Mouse (Mus musculus) megakaryocyte progenitor cell, adult 5-6 weeks (primary cell): ENCODE data around the gene Sh3d19. TPM values are rescaled to one million over a fixed set of nuclear protein-coding genes. Genes with fewer than 3 reads are reported as not detected.
A peak's percentile ranks its signal among the peaks of the same experiment; 100 is the strongest.
"Not testable (repeated sequence)": the region's sequence is repeated elsewhere in the genome, so short reads cannot be mapped to it uniquely, and the experiment has no call there.

Source experiments
- ATAC-seq: replicated peaks from 2 replicates; pipeline ENCODE4 v1.8.0; 2016; ENCODE audit warnings: mild to moderate bottlenecking, moderate TSS enrichment, inconsistent platforms; ENCODE audit not compliant: poor library complexity
- total RNA-seq, 2 experiments: library from RNA; stranded (forward) in 1 of 2; stranded (reverse) in 1 of 2; fragments of 157-497, 149-512 nt in 1 of 2; fragments of 200-1000 nt in 1 of 2; gene quantifications; 2 replicates each; pipeline versions ENCODE4 v1.2.3 to v1.2.4; 2015 to 2017

The Sh3d19 gene
- total RNA-seq, 2 experiments from 2014 or later, result 3.6 to 6.8 TPM

DNA sequence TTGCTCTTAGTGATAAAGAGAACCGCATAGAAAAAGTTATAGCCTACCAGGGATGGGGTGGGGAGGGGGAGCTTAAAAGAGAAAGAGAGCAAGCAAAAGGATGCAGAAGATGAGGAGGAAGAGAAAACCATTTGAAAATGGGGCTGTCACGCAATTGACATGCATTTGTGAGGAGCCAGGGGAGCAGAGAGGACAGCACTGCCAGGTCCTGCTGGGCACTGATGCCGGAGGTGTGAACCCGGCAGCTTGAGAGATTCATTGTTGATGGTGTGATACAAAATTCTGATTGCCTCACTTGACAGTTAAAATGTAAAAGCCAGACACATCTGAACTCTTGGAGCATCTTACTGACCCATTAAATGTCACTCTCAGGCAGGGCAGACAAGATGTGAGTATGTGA, 3.5 kb downstream of the Sh3d19 start:
- ATAC-seq, result no peak

DNA sequence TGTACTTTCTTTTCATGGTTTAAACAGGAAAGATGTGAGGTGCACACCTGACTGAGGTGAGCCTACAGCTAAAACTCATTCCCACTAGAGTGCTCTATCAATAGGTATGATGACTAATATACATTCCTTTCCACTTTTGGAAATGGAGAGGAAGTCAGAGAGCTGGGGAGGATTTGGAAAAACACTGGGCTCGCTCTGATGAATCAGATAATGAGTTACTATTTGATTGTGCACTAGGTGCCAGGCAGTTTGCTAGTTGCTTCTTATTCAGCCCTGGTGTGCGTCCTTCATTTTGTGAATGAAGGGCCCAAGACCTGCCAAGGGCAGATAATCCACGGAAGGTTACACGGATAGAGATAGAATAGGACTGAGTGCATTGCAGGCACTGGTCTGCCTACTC, 9.1 kb downstream of the Sh3d19 start:
- ATAC-seq, result no peak

DNA sequence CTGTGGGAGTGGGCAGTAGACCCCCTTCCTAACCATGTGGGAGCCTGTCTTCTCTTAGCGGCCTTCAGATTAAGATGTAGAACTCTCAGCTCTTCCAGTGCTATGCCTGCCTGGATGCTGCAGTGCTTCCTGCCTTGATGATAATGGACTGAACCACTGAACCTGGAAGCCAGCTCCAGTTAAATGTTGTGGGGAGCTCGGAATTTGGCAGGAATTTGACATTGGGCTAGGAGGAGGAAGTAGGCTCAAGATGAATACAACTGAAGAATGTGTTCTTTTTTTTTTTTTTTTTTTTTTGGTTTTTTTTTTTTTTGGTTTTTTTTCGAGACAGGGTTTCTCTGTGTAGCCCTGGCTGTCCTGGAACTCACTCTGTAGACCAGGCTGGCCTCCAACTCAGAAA, 10.9 kb downstream of the Sh3d19 start:
- not testable (repeated sequence) for ATAC-seq

DNA sequence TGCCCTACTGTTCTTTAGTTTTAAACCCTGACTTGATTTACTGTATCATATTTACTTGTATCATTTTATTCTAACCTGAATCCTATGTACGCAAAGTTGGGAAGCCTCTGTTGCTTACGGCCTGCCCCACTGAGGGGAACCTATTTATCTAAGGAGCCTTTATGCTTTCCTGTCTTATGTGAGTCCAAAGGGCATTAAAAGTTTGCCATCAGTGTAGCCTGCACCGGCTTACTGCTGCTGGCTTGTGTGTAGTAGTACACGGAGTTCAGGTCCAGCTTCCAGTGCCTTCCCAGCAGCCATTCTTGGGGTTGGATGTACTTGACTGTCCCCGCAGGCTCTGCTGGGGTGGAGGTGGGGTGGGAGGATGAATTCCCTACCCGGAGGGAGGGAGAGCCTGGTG, 13.6 kb downstream of the Sh3d19 start:
- no peak for ATAC-seq

DNA sequence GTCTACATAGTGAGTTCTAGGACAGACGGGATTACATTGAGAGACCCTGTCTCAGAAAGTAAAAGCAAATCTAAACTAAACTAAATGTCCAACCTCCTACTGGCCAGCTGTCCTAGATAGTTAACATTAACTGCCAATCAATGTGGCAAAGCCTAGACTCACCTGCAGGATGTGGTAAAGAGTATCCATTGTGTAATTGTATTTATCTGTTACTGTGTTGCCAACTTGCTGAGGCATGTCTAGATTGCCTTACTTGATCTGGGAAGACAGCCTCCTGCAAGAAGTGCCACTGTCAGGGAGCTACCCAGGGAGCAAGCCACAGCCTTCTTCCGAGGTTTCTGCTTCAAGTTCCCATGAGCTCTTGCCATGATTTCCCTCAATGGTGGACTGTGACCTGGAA, 16.3 kb downstream of the Sh3d19 start:
- ATAC-seq, result no peak

DNA sequence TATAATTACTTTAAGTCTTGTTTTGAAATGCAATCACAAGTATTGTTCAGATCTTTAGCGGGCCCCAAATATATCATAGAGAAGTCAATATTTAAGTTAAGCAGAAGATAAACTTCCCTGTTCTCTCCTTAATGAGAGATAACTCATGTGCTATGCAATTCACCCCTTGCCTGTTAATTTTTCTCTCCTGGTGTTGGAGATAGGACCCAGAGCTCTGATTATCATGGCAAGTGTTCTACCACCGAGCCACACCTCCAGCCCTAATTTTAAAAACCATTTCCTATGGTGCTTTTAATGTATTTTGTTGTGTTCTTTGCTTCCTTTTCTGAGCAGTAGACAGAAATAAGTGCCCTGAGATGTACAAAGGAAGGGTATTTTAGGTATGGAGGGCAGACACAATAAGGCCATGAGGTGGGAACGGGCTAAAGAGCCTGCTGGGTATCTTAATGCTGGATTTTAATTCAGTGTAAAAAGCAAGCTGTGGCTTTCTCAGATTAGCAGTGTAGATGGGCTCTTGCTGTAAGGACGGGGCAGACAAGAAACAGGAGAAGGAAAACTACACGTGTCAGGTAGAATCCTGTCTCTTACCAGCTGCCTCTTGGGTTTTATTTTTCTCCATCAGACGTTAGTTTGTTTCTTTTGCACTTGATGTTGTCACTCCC, 20.4 kb downstream of the Sh3d19 start:
- peak; percentile 58 for ATAC-seq

DNA sequence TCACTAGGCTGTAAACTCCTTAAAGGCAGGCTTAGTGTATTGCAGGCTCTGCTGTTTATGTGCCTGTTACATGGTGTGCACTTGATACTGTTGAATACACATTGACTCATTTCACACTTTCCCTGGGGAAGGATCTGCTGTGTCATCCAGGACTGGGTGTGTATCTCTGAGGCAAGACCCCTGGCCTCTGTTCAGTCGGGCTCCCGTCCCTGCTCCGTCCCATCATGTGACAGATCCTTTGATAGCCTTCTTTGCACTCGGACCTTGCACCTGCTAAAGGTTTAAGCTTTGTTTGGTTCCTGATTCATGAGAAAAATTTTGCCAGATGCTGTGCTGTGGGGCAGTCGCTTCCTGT, 20.9 kb downstream of the Sh3d19 start:
- peak; percentile 73 for ATAC-seq

DNA sequence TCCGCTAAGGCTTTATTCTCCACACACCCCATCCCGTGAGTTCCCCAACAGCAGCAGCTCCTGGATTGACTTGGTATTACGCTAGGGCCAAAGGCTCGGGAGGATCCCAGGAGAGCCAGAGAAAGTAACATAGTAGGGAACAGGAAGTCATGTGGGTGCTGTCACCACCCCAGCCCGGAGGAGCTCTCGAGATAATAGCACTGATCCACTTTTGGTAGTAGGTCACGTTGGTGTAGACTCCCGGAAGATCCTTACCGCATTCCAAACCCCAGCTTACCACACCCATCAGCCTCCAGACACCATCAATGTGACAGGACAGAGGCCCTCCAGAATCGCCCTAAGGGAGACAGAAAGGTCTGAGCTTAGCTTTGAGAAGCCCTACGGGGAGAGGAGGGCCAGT, 22.8 kb downstream of the Sh3d19 start:
- ATAC-seq, result no peak

DNA sequence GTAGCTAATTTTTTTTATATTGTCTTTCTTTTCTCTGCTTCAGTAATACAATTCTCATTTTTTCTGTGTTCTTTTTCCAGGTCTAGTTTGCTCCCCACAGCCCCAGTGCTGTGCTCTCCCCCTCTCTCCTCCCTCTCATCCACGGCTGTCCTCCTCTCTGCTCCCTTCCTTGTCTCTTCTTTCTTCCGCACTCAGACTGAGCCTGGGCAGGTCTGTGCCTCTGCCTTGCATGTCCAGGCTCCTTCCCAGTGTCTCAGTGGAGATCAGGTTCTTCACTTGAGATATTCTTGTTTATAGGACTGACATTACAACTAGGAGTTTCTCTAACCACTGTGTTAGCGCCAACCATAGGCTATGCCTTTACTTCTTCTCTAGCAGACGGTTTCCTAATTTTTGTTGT, 23.7 kb downstream of the Sh3d19 start:
- no peak for ATAC-seq

DNA sequence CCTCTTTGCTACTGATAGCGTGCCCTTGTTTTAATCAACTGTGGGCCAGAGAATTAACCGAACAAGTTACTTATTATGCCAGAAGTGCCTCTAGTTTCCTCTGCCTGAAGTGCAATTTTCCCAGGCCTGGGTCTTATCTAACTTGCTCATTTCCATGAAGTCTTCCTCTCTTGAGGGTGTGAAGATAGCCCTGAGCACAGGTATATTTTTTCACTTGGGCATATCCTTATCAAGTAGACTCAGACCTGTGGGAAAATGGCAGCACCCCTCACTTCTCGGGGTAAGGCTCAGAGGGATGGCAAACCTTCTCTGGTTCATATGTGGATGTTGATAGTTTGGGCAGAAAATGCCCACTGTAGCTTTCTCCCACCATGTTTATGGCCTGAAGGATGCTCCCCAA, 30.4 kb downstream of the Sh3d19 start:
- 0 out of 2 replicates have a peak, but pooled peaks have one; percentile 11 for ATAC-seq

DNA sequence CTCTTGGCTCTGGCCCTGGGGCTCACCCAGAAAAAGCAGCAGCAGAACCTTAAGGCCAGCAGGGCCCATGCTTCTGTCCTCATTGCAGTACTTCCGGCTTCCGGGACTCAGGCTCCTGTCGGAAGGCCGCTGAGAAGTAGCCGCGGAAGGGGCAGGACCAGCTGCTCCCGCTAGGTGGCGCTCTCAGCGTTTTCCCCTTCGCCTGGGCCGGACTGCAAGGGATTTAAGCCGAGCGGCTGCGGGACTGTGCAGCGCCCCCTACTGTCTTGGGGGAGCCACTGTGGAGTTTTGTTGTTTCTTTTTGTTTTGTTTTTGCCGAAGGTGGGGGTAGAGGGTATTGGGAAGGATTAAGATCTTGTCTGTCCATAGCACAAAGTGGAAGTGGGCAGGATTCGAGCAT, 31.5 kb downstream of the Sh3d19 start, which contains the start of gene Prss48:
Gene Prss48 (minus strand): TSS at position 69 of the 400 bp plus-strand sequence.
- ATAC-seq, result 0 out of 2 replicates have a peak, but pooled peaks have one; percentile 29

DNA sequence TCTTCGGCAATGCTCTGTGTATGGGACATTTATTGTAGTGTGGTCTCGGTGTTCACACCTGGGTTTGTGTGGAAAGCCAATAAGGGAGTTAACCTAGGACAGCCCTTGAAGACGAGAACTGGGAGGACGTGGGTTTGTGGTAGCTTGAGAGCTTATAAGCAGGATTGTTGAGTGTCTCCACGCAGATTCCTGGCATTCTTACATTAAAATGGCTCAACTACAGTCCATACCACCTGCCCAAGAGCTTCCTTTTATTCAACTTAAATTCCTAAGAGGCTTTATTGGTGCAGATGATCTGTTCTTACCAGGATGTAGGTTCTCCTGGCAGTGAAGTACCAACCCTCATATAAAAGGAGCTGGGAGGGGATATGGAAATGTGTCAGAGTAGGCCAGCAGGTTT, 32.0 kb downstream of the Sh3d19 start:
- no peak for ATAC-seq

DNA sequence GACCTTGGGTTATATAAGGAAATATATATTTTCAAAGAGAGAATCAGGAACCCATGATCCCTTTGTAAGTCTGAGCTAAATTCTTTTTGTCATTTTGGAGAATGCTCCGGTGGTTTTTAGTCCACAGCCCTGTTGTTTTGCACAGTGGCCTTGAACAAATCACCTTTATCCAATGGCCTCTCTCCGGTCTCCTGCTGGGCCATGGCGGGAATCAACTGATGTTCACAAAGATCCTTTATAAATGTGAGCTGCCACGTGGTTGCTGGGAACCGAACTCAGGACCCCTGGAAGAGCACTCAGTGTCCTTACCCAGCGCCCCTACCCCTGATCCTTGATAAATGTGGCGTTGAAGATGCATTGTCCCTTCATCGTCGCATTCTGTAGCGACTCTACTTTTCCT, 33.8 kb downstream of the Sh3d19 start:
- ATAC-seq, result no peak

DNA sequence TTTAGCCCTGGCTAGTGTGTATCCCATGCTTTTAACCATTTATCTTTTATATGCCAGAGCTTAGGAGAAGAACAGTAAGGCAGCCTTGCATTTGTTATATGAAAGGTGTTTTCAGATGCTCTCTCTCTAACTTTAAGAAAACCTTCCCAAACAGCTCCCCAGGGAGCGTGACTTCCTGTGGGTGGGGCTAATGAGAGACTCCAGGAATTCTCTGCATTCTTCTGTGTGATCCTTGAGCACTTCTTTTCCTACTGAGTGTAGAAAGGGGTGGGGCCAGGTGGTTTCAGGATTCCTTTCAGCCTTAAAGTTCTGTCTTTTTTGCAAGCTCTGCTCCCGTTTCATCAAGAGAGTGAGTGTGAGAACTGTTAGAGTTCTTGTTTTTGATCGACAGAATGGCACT, 39.7 kb downstream of the Sh3d19 start:
- ATAC-seq, result no peak

DNA sequence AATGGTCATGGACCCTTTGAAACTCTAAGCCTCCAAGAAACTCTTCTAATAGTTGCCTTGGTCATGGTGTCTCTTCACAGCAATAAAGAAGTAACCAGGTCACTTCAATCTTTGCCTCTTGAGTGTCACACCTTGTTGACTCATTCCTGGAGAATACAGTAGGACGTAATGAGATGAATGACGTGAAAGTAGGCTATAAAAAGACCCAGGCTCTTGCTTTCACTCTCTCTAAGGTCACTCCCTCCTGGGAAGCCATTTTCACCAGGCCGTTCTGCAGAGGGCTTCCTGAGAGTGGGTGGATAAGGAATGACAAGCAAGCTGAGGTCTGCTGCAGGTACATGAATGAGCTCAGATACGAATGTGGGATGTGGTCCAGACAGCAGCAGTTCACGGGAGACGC, 40.5 kb downstream of the Sh3d19 start:
- no peak for ATAC-seq

DNA sequence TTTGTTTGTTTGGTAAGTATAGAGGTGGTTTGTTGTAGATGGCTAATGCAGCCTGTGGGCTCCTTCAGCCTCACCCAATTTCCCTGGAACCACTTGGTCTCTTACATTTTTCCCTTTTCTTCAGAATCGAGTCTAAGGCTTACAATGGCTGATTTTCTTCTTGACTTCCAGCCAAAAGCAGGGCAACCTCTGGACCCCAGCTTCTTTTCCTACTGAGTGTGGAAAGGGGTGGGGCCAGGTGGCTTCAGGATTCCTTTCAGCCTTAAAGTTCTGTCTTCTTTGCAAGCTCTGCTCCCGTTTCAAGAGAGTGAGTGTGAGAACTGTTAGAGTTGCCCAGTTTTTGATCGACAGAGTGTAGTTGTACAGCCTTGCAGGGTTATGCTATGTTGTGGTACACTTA, 40.9 kb downstream of the Sh3d19 start:
- no peak for ATAC-seq

DNA sequence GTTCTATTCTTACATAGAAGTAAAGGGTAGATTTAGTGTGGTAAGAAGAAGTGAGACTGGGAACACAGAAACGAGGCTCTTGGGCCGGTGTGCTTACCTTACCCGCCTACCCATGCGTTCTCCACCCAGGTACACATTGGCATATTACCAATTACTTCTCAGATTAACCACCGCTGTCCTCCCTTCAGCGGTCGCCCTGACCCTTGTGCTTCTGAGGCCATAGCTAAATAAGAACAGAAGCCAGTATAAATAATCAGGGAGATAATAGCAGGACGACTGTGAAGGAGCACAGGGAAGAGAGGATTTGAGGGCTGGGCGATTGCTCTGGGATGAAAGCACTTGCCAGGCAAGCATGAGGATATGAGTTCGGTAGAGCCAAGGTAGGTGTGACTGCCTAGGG, 42.9 kb downstream of the Sh3d19 start:
- no peak for ATAC-seq

DNA sequence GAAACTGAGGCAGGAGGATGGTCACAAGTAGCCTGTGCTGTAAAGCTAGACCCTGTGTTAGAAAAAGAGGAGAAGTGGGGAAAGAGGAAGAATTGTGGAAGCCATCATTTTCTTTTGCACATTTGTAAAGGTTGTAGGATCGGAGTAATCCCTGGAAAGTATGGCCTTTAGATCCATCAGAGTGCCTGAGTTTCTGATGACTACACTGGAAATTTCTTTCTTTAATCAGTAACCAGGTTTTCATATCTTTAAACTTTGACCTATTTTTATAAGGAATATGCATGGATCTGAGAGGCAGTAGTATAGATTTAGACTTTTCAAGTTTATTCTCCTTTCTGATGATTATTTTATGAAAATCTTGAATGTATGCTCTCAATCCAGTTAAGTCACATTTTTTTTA, 46.1 kb downstream of the Sh3d19 start:
- ATAC-seq, result no peak

DNA sequence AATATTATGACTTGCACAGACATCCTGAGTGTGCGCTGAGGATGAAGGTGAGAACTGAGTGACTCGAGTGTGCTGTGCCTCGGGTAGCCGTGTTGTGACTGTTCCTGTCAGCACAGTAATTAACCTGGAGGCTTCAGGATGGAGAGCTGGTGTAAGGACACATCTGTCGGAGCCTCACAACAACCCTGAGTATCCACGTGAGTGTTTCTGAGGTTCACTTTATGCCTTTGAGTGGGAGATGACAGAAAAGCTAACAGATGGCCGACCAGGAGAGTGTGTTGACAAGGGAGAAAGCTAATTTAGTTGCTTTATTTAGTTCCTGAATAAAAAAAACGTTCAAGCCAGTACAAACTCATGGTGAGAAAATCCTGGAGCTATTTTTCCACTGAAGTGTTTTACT, 46.6 kb downstream of the Sh3d19 start:
- ATAC-seq, result no peak

DNA sequence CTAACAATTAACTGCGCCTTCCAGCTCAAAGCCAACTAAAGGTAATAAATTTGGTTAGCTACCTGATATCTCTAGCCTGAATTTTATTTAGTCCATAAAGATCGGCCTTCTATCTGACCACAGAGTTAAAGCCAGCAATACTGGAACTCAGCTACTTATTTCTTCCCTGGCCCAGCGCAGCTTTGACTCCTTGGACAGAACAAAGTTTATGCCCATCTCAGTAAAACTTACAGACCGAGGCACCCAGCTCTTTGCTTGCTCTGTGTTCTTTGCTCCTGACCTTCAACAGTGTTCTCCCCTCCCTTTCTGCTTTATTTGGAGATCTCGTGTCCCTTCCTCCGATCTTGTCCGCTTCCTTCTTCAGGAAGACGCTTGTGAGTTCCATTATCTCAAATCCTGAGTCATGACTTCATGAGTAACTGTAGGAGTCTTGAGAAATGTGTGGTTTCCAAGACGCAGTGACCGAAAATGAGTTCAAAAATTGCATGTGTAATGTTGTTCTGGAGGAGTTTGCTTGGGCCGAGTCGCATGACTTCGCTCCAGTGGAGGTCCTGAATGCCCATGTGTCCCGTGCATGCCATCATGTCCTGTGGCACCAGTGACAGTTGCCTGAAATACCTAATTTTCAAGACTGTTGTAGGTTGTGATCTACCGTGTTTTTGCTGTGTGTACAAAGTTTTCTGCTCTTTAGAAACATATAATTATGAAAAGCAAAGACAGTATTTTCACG, 50.2 kb downstream of the Sh3d19 start:
- no peak for ATAC-seq

DNA sequence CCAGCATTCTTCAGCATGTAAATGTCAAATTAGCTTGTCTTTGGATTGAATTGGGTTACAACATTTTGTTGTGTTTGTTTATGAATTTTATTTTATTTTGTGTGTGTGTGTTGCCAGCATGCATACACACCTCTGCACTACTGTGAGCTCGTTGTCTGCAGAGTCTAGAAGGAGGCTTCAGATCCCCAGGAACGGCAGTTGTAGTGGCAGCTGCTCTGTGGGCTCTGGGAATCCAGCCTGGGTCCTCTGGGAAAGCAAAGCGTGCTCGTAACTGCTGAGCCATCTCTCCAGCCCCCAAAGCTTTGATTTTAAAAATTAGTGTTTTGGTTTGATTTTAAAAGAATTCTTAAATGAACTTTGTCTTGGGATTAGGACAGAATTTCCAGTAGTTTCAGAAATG, 50.7 kb downstream of the Sh3d19 start:
- no peak for ATAC-seq

DNA sequence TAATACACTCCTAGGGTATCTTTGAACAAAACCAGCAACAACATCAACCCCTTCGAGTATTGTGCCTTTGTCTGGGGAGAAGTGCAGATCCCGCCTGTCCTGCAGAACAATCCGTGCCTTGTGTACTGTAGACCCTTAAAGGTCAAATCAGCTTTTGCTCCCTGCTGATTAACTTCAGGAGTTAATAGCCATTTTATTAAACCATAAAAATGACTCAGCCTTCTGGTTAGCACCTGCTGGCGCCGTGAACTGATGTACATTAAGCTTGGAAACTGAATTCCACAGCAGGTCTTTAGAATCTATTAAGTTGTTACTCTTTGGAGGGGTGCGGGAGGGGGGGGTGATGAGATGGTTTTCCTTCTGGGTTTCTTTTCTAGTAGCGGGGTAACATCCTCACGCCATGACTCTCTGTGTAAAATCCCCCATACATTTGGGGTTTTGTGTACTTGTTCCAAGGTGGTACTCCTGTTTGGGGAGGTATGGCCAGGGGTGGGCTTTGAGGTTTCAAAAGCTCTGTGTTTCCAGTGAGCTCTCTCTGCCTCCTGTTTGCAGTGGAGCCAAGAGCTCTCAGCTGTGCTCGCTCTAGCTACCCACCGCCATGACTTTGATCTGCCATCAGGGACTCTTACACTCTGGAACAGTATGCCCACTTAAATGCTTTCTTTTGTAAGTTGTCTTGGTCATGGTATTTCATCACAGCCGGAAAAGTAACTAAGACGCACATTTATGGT, 53.3 kb downstream of the Sh3d19 start:
- no peak for ATAC-seq
